Mouse (Mus musculus) cortical plate, adult 2 months (tissue): ENCODE results near the gene Nudt22.
A peak's percentile ranks its signal among the peaks of the same experiment; 100 is the strongest.

Experiments used
- CTCF ChIP-seq: fragments of 200-500 bp; IDR thresholded peaks from 2 replicates; pipeline ENCODE4 v1.5.1; 2011; ENCODE audit warnings: mild to moderate bottlenecking, control low read depth, low read length; ENCODE audit not compliant: insufficient read depth; ENCODE audit errors: extremely low read depth
- POLR2A ChIP-seq: fragments of 200-500 bp; IDR thresholded peaks from 2 replicates; pipeline ENCODE4 v1.6.1; 2011; ENCODE audit warnings: mild to moderate bottlenecking, low read length, control low read depth; ENCODE audit not compliant: insufficient read depth; ENCODE audit errors: extremely low read depth

- TF ChIP-seq CTCF (peak; percentile 16; the same call in 1 of the 2 replicates), POLR2A (peak; percentile 52; the same call in 1 of the 2 replicates)
Measured at GRCm38 (mm10) chr19:6979486-6980380, 16.2 kb downstream of the Nudt22 start.
